Mouse (Mus musculus) hindbrain, embryonic 14.5 days (tissue): ENCODE results near the gene Agap3. TPM values are rescaled to one million over a fixed set of nuclear protein-coding genes. Genes with fewer than 3 reads are reported as not detected.
A peak's percentile ranks its signal among the peaks of the same experiment; 100 is the strongest.

Experiments
- ATAC-seq: fragments of 200-750 bp; cut with Nextera tagmentation; 2 replicates; pipeline ENCODE4 v1.8.0; 2017; ENCODE audit warnings: moderate number of reproducible peaks, mild to moderate bottlenecking, moderate TSS enrichment, moderate library complexity; ENCODE audit not compliant: low FRiP score
- DNase-seq: peaks from one replicate; pipeline ENCODE4 v3.0.0-alpha.2; 2015; ENCODE audit warnings: low spot score
- H3K27ac ChIP-seq: fragments of 300-500 bp; sonication (generic); 2 replicates; pipeline ENCODE4 v1.5.1; 2014; ENCODE audit warnings: mild to moderate bottlenecking, moderate library complexity
- H3K27me3 ChIP-seq: fragments of 300-500 bp; sonication (generic); 2 replicates; pipeline ENCODE4 v1.6.1; 2014; ENCODE audit warnings: mild to moderate bottlenecking, low read length, mixed read lengths; ENCODE audit not compliant: control insufficient read depth, insufficient read depth
- H3K36me3 ChIP-seq: fragments of 300-500 bp; sonication (generic); replicated peaks from 2 replicates; pipeline ENCODE4 v1.6.1; 2014; ENCODE audit not compliant: control insufficient read depth, insufficient read depth
- H3K4me1 ChIP-seq: fragments of 300-500 bp; sonication (generic); replicated peaks from 2 replicates; pipeline ENCODE4 v1.6.1; 2014; ENCODE audit warnings: antibody characterized with exemption, low read length, mixed read lengths; ENCODE audit not compliant: control insufficient read depth, insufficient read depth
- H3K4me2 ChIP-seq: fragments of 300-500 bp; sonication (generic); replicated peaks from 2 replicates; pipeline ENCODE4 v1.6.1; 2014; ENCODE audit warnings: mild to moderate bottlenecking, moderate library complexity
- H3K4me3 ChIP-seq: fragments of 300-500 bp; sonication (generic); replicated peaks from 2 replicates; pipeline ENCODE4 v1.5.1; 2014; ENCODE audit warnings: mild to moderate bottlenecking, low read length
- H3K9ac ChIP-seq: fragments of 300-500 bp; sonication (generic); 2 replicates; pipeline ENCODE4 v1.6.1; 2014
- H3K9me3 ChIP-seq: fragments of 300-500 bp; sonication (generic); 2 replicates; pipeline ENCODE4 v1.6.1; 2016; ENCODE audit warnings: low read length; ENCODE audit not compliant: control insufficient read depth
- WGBS: fragments of 180-500 bp; shearing (Covaris S2); extraction: QIAGEN DNeasy Blood & Tissue Kit; methylation state at CpG from one replicate; pipeline ENCODE4 v1.1.7; 2014; 5-methylcytosine and 5-hydroxymethylcytosine counted together
- polyA plus RNA-seq: library from polyadenylated mRNA; unstranded; fragments of >200 nt; fragmentation: Nextera tagmentation; extraction: Ambion mirVana; gene quantifications from 2 replicates; pipeline ENCODE4 v1.2.1, GENCODE M21; 2014

Agap3 gene
- polyA plus RNA-seq, 1 experiment from 2014 or later, result 73.1 TPM

DNA sequence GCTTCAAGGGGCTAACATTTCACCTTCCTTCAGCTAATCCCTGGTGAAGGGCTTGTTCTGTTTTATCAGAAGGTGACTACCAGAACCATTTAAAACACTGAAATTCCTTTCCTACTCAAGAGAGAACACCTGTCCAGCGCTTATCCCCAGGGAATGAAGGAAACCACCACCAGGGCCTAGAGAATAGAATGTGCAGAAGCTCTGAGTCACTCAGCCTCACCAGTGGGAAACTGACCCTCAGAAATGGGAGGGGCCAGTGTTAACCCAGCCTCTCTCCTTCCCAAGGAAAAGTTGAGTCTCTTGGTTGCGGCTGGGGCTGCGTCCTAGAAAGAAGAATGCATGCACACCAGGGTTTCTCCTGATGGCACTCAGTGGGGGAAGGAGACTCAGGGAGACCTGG, 3.1 kb downstream of the Agap3 start:
- no peak for DNase-seq
- H3K4me2 ChIP-seq, result peak overlapping the region; percentile 96
- peaks cover 42% of the 10 kb centered on the region for H3K4me1 ChIP-seq
- H3K9ac ChIP-seq, result peak overlapping the region; percentile 42
- no peak for ATAC-seq
- 55% methylated on average over 3 of the region's 3 CpGs for WGBS
- peaks cover 11% of the 10 kb centered on the region for H3K36me3 ChIP-seq
- H3K9me3 ChIP-seq, result no peaks in the 10 kb centered on the region
- peak overlapping the region; percentile 21; the same call in 1 of the 2 replicates for H3K27ac ChIP-seq
- H3K27me3 ChIP-seq, result no peaks in the 10 kb centered on the region
- no peak overlapping the region; the same call in 1 of the 2 replicates for H3K4me3 ChIP-seq

- Histone ChIP-seq H3K36me3 (peaks cover 17% of the 10 kb centered on the region), H3K4me3 (no peak overlapping the region), H3K4me2 (peak overlapping the region; percentile 96), H3K27ac (peak overlapping the region; percentile 21; the same call in 1 of the 2 replicates), H3K9ac (peak overlapping the region; percentile 42), H3K4me1 (peaks cover 42% of the 10 kb centered on the region), H3K27me3 (no peaks in the 10 kb centered on the region), H3K9me3 (no peaks in the 10 kb centered on the region)
- ATAC-seq, result no peak
- no peak for DNase-seq
- 52% methylated on average over 7 of the region's 7 CpGs for WGBS
Observed at GRCm38 (mm10) chr5:24455613-24456012, 3.6 kb downstream of the Agap3 start.

DNA sequence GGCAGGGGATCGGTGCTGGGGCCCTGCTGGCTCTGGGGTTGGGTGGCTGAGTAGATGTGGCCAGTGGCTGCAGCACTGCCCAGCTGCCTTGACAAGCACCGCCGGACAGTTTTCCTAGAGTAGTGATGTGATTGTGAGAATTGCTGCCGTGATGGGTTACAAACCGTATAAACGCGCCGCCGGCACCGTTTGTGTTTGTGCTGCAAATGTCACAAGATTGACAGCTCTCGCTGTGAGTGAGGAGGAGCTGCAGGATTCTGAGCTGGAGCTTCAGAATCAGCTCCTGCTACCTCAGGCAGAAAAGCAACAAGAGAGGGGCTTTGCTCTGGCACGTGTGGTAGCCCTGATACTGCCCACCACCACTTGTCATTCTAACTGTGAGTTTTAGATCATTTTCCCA, 14.8 kb downstream of the Agap3 start:
- no peaks in the 10 kb centered on the region for H3K36me3 ChIP-seq
- DNase-seq (no peak), ATAC-seq (no peak)
- no peaks in the 10 kb centered on the region for H3K27me3 ChIP-seq
- 24% methylated on average over 12 of the region's 12 CpGs for WGBS
- H3K9me3 ChIP-seq, result no peaks in the 10 kb centered on the region
- H3K9ac ChIP-seq, result no peak overlapping the region
- H3K4me1 ChIP-seq, result peaks cover 16% of the 10 kb centered on the region
- H3K4me2 ChIP-seq, result no peak overlapping the region
- H3K4me3 ChIP-seq, result no peak overlapping the region
- H3K27ac ChIP-seq, result no peak overlapping the region

DNA sequence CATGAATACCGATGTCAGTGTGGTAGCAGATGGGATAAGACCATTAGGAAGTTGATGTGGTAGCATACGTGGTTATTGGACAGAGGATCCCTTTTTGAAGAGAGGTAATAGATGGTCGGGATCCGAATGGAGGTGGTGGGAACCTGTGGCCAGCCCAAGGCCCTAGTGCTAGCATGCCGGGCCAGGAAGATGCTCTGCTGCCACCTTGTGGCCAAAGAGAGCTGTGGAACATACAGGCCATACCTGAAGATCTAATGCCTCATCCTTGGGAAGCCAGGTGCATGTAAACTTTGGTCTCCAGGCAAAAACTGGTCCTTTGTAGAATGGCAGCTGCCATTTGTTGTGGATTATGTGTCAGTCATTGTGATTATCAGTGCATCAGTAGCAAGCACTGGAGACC, 18.6 kb downstream of the Agap3 start:
- peak; percentile 63; the same call in 1 of the 2 replicates for ATAC-seq
- Histone ChIP-seq H3K4me3 (no peak overlapping the region), H3K9me3 (no peaks in the 10 kb centered on the region), H3K27ac (no peak overlapping the region), H3K27me3 (no peaks in the 10 kb centered on the region), H3K4me1 (peaks cover 39% of the 10 kb centered on the region), H3K9ac (no peak overlapping the region), H3K4me2 (no peak overlapping the region), H3K36me3 (no peaks in the 10 kb centered on the region)
- 11% methylated on average over 5 of the region's 5 CpGs for WGBS
- DNase-seq, result peak; percentile 85

DNA sequence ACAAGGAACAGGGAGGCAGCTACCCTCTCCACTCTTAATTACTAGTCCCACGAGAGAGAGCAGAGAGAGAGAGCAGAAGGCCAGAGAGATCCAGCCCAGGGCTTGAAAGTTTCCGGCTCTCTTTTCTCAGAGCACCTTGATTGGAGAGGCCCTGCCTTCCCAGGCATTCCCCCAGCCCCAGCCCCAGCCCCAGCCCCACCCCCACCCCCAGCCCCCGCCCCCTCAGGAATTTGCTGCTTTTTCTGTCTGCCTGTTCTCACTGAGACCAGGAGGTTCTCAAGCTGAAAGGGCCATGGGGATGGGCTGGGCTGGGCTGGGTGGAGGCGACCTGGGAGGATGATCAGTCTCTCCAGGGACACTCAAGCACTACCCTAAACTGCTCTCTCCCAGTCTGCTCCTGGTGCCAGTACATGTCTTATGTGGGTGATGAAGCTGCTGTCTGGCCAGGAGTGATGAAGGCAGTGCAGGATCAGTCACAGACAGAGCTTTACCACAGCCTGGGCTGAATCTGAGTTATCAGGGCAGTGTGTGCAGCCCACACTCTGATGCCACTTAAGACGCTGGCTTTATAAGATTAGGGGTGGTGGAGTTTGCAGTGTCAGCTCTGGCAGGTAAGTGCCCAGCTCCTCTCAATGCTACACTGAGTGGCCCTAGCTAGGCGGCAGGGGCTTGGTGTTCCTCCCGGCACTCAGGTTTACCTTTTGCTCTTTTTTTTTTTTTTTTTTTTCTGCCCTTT, 21.1 kb downstream of the Agap3 start:
- DNase-seq (no peak), ATAC-seq (no peak)
- Histone ChIP-seq H3K4me3 (no peak overlapping the region), H3K36me3 (peaks cover 17% of the 10 kb centered on the region), H3K27me3 (no peaks in the 10 kb centered on the region), H3K9me3 (no peaks in the 10 kb centered on the region), H3K27ac (no peak overlapping the region), H3K9ac (no peak overlapping the region), H3K4me2 (no peak overlapping the region), H3K4me1 (peaks cover 26% of the 10 kb centered on the region)
- WGBS, result 34% methylated on average over 7 of the region's 7 CpGs

DNA sequence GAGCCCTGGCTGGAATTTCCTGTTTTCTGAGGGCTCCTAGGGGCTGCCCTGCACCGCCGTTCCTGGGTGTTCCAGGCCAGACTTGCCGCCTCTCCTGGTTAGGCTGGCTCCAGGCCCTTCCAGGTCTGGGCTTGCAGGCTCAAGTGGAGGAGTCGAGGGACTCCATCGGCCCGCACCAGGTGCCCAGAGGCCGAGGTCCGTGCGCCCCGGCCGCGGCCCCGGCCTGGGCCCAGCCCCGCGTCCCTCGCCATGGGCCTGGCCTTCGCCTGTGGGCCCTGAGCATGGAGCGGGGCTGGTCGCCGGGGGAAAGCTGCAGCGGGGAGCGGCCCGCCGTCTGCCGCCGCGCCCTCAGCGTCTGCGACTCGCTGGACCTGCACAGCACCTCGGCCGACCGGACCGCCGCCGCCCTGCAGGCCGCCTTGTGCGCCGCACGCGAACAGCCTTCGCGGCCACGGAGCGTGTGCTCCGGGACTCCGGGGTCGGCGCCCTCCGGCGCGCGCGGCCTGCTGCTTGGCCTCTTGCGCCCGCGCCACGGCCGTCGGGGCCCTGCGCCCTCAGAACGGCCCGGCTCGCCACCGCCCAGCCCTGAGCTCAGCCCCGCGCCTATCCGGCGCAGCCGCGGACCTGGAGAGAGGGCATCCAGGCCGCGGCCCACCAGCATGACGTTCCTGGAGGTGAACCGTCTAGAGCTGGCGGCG, 22.2 kb downstream of the Agap3 start:
- no peak for DNase-seq
- no peak for ATAC-seq

DNA sequence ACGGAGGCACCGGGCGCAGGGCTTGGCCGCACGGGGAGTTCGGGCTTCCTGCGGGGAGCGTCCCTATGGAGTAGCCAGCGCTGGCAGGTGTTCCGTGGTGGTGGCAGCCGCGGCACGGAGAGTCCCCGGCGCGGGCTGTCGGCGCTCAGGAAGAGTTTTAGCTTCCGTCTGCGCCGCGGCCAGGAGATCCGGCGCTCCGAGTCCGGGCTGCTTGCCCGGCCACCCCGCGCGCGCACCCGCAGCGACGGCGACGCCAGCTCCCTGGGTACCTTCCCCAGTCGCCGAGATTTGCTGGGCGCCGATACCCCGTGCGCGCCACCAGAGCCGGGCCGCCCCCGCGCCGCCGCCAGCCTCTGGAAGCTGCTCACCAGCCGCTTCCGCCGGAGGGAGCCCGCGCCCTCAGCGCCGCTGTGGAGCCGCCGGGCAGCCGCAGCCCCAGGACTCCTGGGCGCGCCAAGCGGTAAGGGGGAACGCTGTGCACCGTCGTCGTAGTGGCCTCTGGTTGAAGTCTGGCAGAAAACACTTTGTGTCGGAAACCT, 22.8 kb downstream of the Agap3 start:
- H3K9me3 ChIP-seq, result no peaks in the 10 kb centered on the region
- H3K27me3 ChIP-seq, result no peaks in the 10 kb centered on the region
- peak overlapping the region; percentile 65 for H3K4me2 ChIP-seq
- ATAC-seq (no peak), DNase-seq (no peak)
- peak overlapping the region; percentile 29 for H3K4me3 ChIP-seq
- H3K36me3 ChIP-seq, result peaks cover 34% of the 10 kb centered on the region
- H3K9ac ChIP-seq, result peak overlapping the region; percentile 55
- H3K4me1 ChIP-seq, result peaks cover 26% of the 10 kb centered on the region
- no peak overlapping the region for H3K27ac ChIP-seq
- 3% methylated on average over 67 of the region's 67 CpGs for WGBS

More for the DNA sequence above, 22.2 kb downstream of the Agap3 start:
- Histone ChIP-seq H3K4me3 (peak overlapping the region; percentile 29), H3K4me2 (peak overlapping the region; percentile 65), H3K9ac (peak overlapping the region; percentile 55), H3K27ac (no peak overlapping the region), H3K36me3 (peaks cover 28% of the 10 kb centered on the region), H3K27me3 (no peaks in the 10 kb centered on the region), H3K9me3 (no peaks in the 10 kb centered on the region), H3K4me1 (peaks cover 26% of the 10 kb centered on the region)
- 4% methylated on average over 65 of the region's 77 CpGs for WGBS

DNA sequence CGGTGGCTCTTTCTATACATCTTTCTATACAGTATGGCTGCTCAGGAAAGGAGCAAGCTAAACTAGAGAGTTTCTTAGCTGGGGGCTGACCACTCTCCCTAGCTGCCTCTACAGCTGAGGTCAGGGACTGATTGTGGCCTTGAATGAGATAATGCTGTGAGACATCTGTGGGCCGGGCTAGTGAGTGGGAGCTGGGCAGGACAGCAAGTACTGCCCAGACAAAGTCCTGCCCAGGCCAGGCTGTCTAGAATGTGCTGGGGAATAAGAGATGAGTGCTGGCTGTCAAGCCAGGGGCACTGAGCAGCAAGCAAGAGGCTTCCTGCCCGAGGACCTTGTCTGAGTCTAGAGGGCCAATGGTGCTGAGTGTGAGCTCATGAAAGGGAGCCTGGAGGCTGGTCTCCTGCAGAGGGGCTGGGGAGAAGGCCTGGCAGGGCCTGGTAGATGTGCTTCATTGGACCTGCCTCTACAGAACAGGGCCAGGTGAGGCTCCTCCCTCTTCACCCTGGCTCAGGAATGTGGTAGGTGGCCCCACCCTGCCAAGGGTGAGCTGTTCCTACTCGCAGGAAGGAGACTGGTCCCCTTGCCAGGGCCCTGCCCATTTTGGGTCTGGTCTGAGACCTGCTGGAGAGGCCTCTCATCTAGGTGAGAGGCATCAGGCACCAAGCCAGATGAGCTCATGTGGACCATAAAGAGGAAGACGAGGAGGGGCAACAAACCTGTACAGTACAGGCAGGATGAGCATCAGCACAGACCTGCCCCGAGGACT, 23.7 kb downstream of the Agap3 start:
- no peak overlapping the region for H3K4me3 ChIP-seq
- peaks cover 43% of the 10 kb centered on the region for H3K36me3 ChIP-seq
- H3K4me1 ChIP-seq, result peaks cover 26% of the 10 kb centered on the region
- H3K9me3 ChIP-seq, result no peaks in the 10 kb centered on the region
- H3K27ac ChIP-seq, result no peak overlapping the region
- WGBS, result 84% methylated on average over 6 of the region's 6 CpGs
- ATAC-seq, result peak; percentile 12; the same call in 1 of the 2 replicates
- DNase-seq, result no peak
- peak overlapping the region; percentile 65; the same call in 1 of the 2 replicates for H3K4me2 ChIP-seq
- no peaks in the 10 kb centered on the region for H3K27me3 ChIP-seq
- H3K9ac ChIP-seq, result 0 out of 2 replicates have a peak overlapping the region, but pooled peaks have one; percentile 55

GRCm38 (mm10) chr5:24477909-24478308, 25.9 kb downstream of the Agap3 start:
- no peak overlapping the region for H3K4me3 ChIP-seq
- H3K36me3 ChIP-seq, result peaks cover 60% of the 10 kb centered on the region
- no peak overlapping the region for H3K27ac ChIP-seq
- no peak for ATAC-seq
- 78% methylated on average over 9 of the region's 9 CpGs for WGBS
- peaks cover 33% of the 10 kb centered on the region for H3K4me1 ChIP-seq
- H3K4me2 ChIP-seq, result no peak overlapping the region
- no peak overlapping the region for H3K9ac ChIP-seq
- DNase-seq, result no peak
- no peaks in the 10 kb centered on the region for H3K27me3 ChIP-seq
- H3K9me3 ChIP-seq, result no peaks in the 10 kb centered on the region
